Mouse (Mus musculus) thymus, adult 2 months (tissue): ENCODE measurements around the gene Npl. TPM values are rescaled to one million over a fixed set of nuclear protein-coding genes. Genes with fewer than 3 reads are reported as not detected.
"Not testable (repeated sequence)": the region's sequence is repeated elsewhere in the genome, so short reads cannot be mapped to it uniquely, and the experiment has no call there.

Experiments used
- DNase-seq: peaks from one replicate; pipeline ENCODE4 v3.0.0; 2021
- H3K27ac ChIP-seq: fragments of 200-500 bp; 2 replicates; pipeline ENCODE4 v1.5.1; 2012; ENCODE audit warnings: low read length, control low read depth; ENCODE audit not compliant: control insufficient read depth, insufficient read depth
- H3K27me3 ChIP-seq: fragments of 200-500 bp; 2 replicates; pipeline ENCODE4 v1.6.1; 2012; ENCODE audit warnings: mild to moderate bottlenecking, low read length, moderate library complexity, mixed read lengths; ENCODE audit not compliant: control insufficient read depth, insufficient read depth
- H3K36me3 ChIP-seq: fragments of 200-500 bp; 2 replicates; pipeline ENCODE4 v1.6.1; 2012; ENCODE audit warnings: mild to moderate bottlenecking, low read length, moderate library complexity; ENCODE audit not compliant: control insufficient read depth, insufficient read depth
- H3K4me1 ChIP-seq: fragments of 200-500 bp; replicated peaks from 2 replicates; pipeline ENCODE4 v1.6.1; 2012; ENCODE audit warnings: low read length; ENCODE audit not compliant: control insufficient read depth, insufficient read depth
- H3K4me3 ChIP-seq: fragments of 200-500 bp; 2 replicates; pipeline ENCODE4 v1.5.1; 2012; ENCODE audit warnings: mild to moderate bottlenecking, low read length, control low read depth, moderate library complexity; ENCODE audit not compliant: control insufficient read depth, insufficient read depth
- CTCF ChIP-seq: fragments of 200-500 bp; IDR thresholded peaks from 2 replicates; pipeline ENCODE4 v1.5.1; 2012; ENCODE audit warnings: mild to moderate bottlenecking, control low read depth, low read length, moderate library complexity, borderline replicate concordance; ENCODE audit not compliant: control insufficient read depth, poor library complexity, insufficient read depth; ENCODE audit errors: extremely low read depth
- POLR2A ChIP-seq: fragments of 200-500 bp; IDR thresholded peaks from 2 replicates; pipeline ENCODE4 v1.6.1; 2012; ENCODE audit warnings: mild to moderate bottlenecking, low read length, control low read depth, moderate library complexity; ENCODE audit not compliant: control insufficient read depth, poor library complexity, insufficient read depth; ENCODE audit errors: extremely low read depth
- WGBS: fragments of 180-500 bp; shearing (Covaris S2); methylation state at CpG from one replicate; pipeline ENCODE4 v1.1.7; 2018; 5-methylcytosine and 5-hydroxymethylcytosine counted together
- polyA plus RNA-seq: library from polyadenylated mRNA; depleted of rRNA; stranded (reverse); fragments of >200 nt; gene quantifications from 2 replicates; pipeline ENCODE4 v1.2.3, GENCODE M21; 2012

The Npl gene
- polyA plus RNA-seq, 1 experiment = 4.1 TPM

GRCm38 (mm10) chr1:153532234-153532841 is 17.5 kb downstream of the Npl start:
- Histone ChIP-seq H3K36me3 (no peaks in the 10 kb centered on the region), H3K27ac (peak overlapping the region; percentile 72), H3K4me1 (peaks cover 9% of the 10 kb centered on the region), H3K27me3 (no peaks in the 10 kb centered on the region), H3K4me3 (peak overlapping the region; percentile 33)
- DNase-seq = peak; percentile 76
- no peak for TF ChIP-seq CTCF
- TF ChIP-seq POLR2A = 0 out of 2 replicates have a peak, but pooled peaks have one; percentile 24
- WGBS = 10% methylated on average over 12 of the region's 12 CpGs

GRCm38 (mm10) chr1:153531677-153532233 is 18.1 kb downstream of the Npl start:
- peak; percentile 29 for DNase-seq
- Histone ChIP-seq H3K27me3 (no peaks in the 10 kb centered on the region), H3K27ac (peak overlapping the region; percentile 54), H3K36me3 (no peaks in the 10 kb centered on the region), H3K4me3 (peak overlapping the region; percentile 11; the same call in 1 of the 2 replicates), H3K4me1 (peaks cover 9% of the 10 kb centered on the region)
- WGBS = 25% methylated on average over 9 of the region's 9 CpGs
- no peak for TF ChIP-seq POLR2A
- TF ChIP-seq CTCF = no peak

GRCm38 (mm10) chr1:153522116-153522515 is 27.7 kb downstream of the Npl start:
- Histone ChIP-seq H3K27me3 (no peaks in the 10 kb centered on the region), H3K4me1 (no peaks in the 10 kb centered on the region), H3K4me3 (no peak overlapping the region), H3K27ac (no peak overlapping the region), H3K36me3 (no peaks in the 10 kb centered on the region)
- no peak for DNase-seq
- no peak for TF ChIP-seq CTCF
- TF ChIP-seq POLR2A = no peak
- 89% methylated on average over 3 of the region's 3 CpGs for WGBS

- 92% methylated on average over 12 of the region's 12 CpGs for WGBS
- H3K4me1 ChIP-seq = no peaks in the 10 kb centered on the region
- no peaks in the 10 kb centered on the region for H3K36me3 ChIP-seq
- no peak for DNase-seq
- H3K27me3 ChIP-seq = no peaks in the 10 kb centered on the region
- H3K27ac ChIP-seq = no peak overlapping the region
- no peak overlapping the region for H3K4me3 ChIP-seq
- TF ChIP-seq CTCF = no peak
- TF ChIP-seq POLR2A = no peak
Measured at GRCm38 (mm10) chr1:153515368-153515767, 34.5 kb downstream of the Npl start.

GRCm38 (mm10) chr1:153510330-153511009 is 39.4 kb downstream of the Npl start:
- Histone ChIP-seq H3K27me3 (no peaks in the 10 kb centered on the region), H3K27ac (no peak overlapping the region), H3K4me1 (no peaks in the 10 kb centered on the region), H3K36me3 (no peaks in the 10 kb centered on the region), H3K4me3 (no peak overlapping the region)
- WGBS = 81% methylated on average over 2 of the region's 2 CpGs
- peak; percentile 15 for DNase-seq
- TF ChIP-seq CTCF (no peak), POLR2A (no peak)

- 95% methylated on average over 8 of the region's 8 CpGs for WGBS
- DNase-seq, H3K4me1 ChIP-seq, H3K27me3 ChIP-seq, H3K4me3 ChIP-seq, H3K27ac ChIP-seq, H3K36me3 ChIP-seq: not testable (repeated sequence)
Measured at GRCm38 (mm10) chr1:153509569-153509968, 40.3 kb downstream of the Npl start.

- Histone ChIP-seq H3K4me1 (no peaks in the 10 kb centered on the region), H3K27me3 (no peaks in the 10 kb centered on the region), H3K36me3 (no peaks in the 10 kb centered on the region), H3K4me3 (no peak overlapping the region), H3K27ac (no peak overlapping the region)
- DNase-seq = no peak
- 35% methylated on average over 6 of the region's 6 CpGs for WGBS
- TF ChIP-seq CTCF (no peak), POLR2A (no peak)
Measured at GRCm38 (mm10) chr1:153509012-153509411, 40.8 kb downstream of the Npl start.
